Mouse (Mus musculus) E14TG2a.4 (cell line): Measurements from ENCODE around the gene Hba-x.

Experiments used
- CTCF ChIP-seq: conservative IDR thresholded peaks from 2 replicates; pipeline ENCODE4 v1.5.1; 2014; ENCODE audit warnings: low read length
- NANOG ChIP-seq: IDR thresholded peaks from 2 replicates; pipeline ENCODE4 v1.6.1; 2014; ENCODE audit warnings: borderline replicate concordance, low read length, mixed read lengths
- POU5F1 ChIP-seq: IDR thresholded peaks from 2 replicates; pipeline ENCODE4 v1.6.1; 2014; ENCODE audit warnings: low read length, borderline replicate concordance

GRCm38 (mm10) chr11:32281416-32282144 is 5.4 kb downstream of the Hba-x start:
- TF ChIP-seq CTCF (no peak), NANOG (no peak), POU5F1 (no peak)
